Mouse (Mus musculus) megakaryocyte, embryonic 14.5 days (primary cell): ENCODE data around the gene Trpc3. TPM values are rescaled to one million over a fixed set of nuclear protein-coding genes. Genes with fewer than 3 reads are reported as not detected.
"Not testable (repeated sequence)": the region's sequence is repeated elsewhere in the genome, so short reads cannot be mapped to it uniquely, and the experiment has no call there.

Experiments used
- H3K27me3 ChIP-seq: replicated peaks from 2 replicates; pipeline ENCODE3; 2012; ENCODE audit warnings: inconsistent platforms
- H3K36me3 ChIP-seq: replicated peaks from 2 replicates; pipeline ENCODE3; 2012; ENCODE audit warnings: low read length, inconsistent platforms, mixed read lengths
- H3K4me1 ChIP-seq: 2 replicates; pipeline ENCODE4 v1.6.1; 2012; ENCODE audit warnings: inconsistent platforms
- H3K4me3 ChIP-seq: replicated peaks from 2 replicates; pipeline ENCODE3; 2012; ENCODE audit warnings: moderate library complexity, mild to moderate bottlenecking, inconsistent platforms
- H3K9me3 ChIP-seq: 2 replicates; pipeline ENCODE4 v1.6.1; 2012; ENCODE audit warnings: inconsistent platforms
- FLI1 ChIP-seq: IDR thresholded peaks from 2 replicates; pipeline ENCODE4 v1.6.1; 2012; ENCODE audit warnings: low read length, inconsistent platforms, mixed read lengths
- GATA1 ChIP-seq: IDR thresholded peaks from 3 replicates; pipeline ENCODE4 v1.6.1; 2012; ENCODE audit warnings: mixed read lengths, low read length, inconsistent platforms, borderline replicate concordance
- polyA plus RNA-seq: library from polyadenylated mRNA; stranded (reverse); fragments of >175 nt; gene quantifications from 2 replicates; pipeline ENCODE4 v1.2.3, GENCODE M21; 2012; ENCODE audit warnings: low replicate concordance; ENCODE audit not compliant: insufficient read depth

Trpc3 gene
- not detected in 2 replicates for polyA plus RNA-seq

DNA sequence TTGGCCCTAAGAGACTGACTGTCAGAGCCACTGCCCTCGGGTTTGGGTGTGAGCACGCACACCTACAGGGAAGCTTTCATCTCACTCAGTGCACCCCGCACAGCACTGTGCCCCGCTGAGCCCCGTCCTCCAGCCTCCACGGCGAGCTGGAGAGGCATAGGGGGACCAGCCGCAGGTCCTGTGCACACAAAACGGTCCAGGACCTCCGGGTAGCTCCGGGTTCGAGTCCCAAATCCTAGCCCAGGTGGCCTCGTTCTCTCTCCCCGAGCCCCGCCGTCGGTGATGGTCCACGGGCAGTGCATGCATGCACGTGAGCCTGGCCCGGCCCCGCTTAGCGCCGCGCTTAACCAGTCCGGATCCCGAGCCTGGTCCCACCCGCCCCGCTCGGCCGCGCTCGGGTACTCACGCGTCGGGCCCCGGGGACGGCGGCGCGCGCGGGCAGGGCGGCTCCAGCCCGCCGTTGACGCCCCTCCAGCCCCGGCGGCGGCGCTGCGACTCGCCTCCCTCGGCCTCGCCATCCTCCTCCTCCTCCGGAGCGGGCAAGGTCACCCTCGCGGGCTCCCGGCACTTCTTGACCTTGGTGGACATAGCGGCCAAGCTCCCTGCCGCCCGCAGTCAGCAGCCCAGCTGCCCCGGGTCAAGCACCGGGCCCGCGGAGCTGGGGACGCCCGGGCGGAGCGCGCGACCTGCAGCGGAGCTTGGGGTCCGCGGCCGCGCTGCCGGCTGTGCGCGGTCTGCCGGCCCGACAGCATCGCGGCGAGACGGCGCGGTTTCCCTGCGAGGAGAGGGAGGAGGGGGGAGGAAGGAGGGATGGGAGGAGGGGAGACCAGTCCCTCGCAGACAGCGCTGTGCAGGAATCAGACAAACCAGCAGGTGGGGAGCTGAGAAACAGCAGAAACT is at the start of gene Trpc3:
Trpc3 (minus strand) TSS at position 776 of the 900 bp plus-strand sequence.
- no peak for TF ChIP-seq GATA1
- Histone ChIP-seq H3K4me1 (peaks cover 19% of the 10 kb centered on the region), H3K4me3 (peak within 1 kb of the TSS; percentile 91), H3K36me3 (no peaks in the 10 kb centered on the region), H3K9me3 (peaks cover 11% of the 10 kb centered on the region), H3K27me3 (peaks cover 73% of the 10 kb centered on the region)

DNA sequence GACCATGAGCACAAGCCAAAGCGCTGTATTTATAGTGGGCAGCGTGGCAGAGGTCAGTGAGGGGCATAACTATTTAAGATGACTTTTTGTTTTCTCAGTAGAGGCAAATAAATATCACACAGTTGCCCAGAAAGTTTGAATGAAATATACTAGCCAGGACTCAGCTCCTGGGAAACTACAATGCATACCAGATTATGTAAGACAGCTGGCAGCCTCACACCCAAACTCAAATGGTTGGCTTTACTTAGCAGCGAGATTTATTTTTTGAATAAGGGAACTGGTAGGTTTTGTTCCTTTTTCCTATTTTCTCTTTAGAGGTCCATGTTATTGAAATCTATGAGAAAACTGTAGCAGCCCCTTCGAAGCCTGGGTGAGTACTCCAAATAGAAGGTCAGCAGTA is 48.1 kb upstream of the Trpc3 start:
- Histone ChIP-seq H3K4me1 (peaks cover 15% of the 10 kb centered on the region), H3K27me3 (peaks cover 6% of the 10 kb centered on the region), H3K4me3 (no peak overlapping the region), H3K9me3 (no peaks in the 10 kb centered on the region), H3K36me3 (no peaks in the 10 kb centered on the region)
- no peak for TF ChIP-seq FLI1
- TF ChIP-seq GATA1: no peak

DNA sequence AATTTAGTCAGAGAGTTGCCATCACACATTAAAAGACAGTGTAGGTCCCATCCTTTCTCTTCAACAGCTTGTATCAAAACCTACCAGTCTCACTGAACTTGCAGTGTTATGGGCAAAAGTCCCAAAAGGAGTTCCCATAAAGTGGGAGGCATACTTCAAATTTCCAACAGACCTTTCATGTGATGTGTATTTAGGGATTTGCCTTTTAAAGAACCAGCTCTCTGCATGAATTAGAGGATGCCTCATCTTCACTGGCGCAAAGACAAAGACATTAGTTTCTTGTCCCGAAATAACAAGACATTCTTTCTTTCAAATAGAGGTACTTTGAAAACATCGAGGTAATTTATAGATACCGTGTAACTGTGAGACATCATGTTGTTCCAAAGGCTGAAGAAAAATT is 43.1 kb upstream of the Trpc3 start:
- H3K27me3 ChIP-seq: peaks cover 11% of the 10 kb centered on the region
- no peak for TF ChIP-seq GATA1
- TF ChIP-seq FLI1: no peak

DNA sequence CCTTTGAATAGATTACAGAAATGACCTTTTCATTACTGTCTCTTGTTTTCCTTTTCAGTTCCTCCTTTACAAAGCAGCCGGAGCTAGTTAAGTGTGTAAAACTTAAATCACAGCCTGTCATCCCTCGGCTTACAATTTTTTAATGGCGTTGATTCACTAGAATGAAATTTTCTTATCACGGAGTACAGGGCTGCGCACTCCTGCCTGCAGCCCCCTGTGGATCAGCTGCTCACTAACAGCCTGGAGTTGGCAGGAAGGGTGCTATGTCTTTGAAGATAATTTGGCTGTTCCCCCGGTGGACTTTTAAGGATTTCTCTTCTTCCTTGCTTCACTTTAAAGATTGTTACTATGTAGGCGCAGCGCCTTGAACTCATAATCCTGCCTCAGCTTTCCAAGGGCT is 36.6 kb upstream of the Trpc3 start:
- TF ChIP-seq FLI1 (no peak), GATA1 (no peak)
- peaks cover 5% of the 10 kb centered on the region for H3K27me3 ChIP-seq
- no peaks in the 10 kb centered on the region for H3K36me3 ChIP-seq
- H3K9me3 ChIP-seq: no peaks in the 10 kb centered on the region
- H3K4me1 ChIP-seq: peaks cover 6% of the 10 kb centered on the region; the same call in 1 of the 2 replicates
- no peak overlapping the region for H3K4me3 ChIP-seq

More for the DNA sequence above, 43.1 kb upstream of the Trpc3 start:
- Histone ChIP-seq H3K36me3 (no peaks in the 10 kb centered on the region), H3K4me3 (no peak overlapping the region), H3K9me3 (no peaks in the 10 kb centered on the region), H3K4me1 (peaks cover 6% of the 10 kb centered on the region; the same call in 1 of the 2 replicates)

DNA sequence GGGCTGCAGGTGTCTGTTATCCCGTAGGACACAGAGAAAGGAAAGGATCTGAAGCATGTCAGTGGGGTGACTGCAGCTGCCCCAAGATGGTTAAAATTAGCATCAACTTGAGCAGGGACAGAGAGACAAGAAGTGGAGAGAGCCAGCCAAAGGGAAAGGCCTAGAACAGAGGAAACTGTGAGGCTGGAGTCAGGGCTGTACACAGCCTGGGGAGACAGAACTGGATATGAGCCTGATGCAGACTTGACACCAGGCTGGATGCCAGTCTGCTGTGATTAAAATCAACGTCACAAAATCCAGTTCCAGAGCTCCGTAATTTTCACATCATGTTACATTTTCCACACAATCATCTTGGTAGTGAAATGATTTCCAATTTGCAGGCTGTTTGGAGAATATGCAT is 31.9 kb upstream of the Trpc3 start:
- Histone ChIP-seq H3K4me1 (no peaks in the 10 kb centered on the region), H3K36me3 (no peaks in the 10 kb centered on the region), H3K9me3 (peaks cover 4% of the 10 kb centered on the region), H3K27me3 (peaks cover 7% of the 10 kb centered on the region), H3K4me3 (no peak overlapping the region)
- no peak for TF ChIP-seq GATA1
- TF ChIP-seq FLI1: no peak

DNA sequence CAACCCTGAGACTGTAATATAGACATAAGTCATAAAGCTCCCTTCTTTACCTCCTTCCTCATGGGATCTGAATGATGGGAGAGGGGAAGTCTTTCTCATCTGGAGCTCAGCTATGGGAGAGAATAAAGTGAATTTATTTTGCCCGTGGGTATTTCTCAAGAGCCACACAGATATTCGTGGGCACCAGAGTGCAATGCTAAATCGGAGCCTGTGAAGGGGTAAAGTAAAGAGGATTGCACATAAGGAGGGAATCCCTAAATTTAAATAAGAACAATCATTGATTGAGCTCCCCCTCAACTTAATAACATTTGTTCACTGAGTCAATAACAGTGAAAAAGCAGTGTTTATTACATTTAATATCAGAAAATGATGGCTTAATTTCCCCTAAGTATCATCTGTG is 19.6 kb upstream of the Trpc3 start:
- TF ChIP-seq GATA1: no peak
- TF ChIP-seq FLI1: no peak
- peaks cover 7% of the 10 kb centered on the region for H3K9me3 ChIP-seq
- peaks cover 8% of the 10 kb centered on the region for H3K4me1 ChIP-seq
- no peak overlapping the region for H3K4me3 ChIP-seq
- no peaks in the 10 kb centered on the region for H3K36me3 ChIP-seq
- H3K27me3 ChIP-seq: peaks cover 5% of the 10 kb centered on the region

DNA sequence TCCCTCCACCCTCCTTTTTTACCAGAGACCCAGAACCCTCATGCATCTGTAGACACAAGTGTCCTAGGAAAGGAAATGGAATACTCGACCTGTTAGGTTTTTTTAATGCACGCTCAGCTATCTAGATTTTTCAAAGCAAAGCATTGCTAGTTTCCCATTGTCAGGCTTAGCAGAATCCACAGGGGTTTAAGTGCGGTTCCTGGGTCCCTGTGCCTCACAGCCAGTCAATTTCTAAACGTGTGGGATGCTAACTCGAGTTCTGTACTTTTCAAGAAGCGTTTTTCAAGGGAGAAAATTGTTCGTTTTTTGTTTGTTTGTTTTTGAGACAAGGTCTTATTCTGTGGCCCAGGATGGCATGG is 304 bp upstream of the Trpc3 start:
- Histone ChIP-seq H3K27me3 (peaks cover 76% of the 10 kb centered on the region), H3K36me3 (no peaks in the 10 kb centered on the region), H3K4me3 (peak overlapping the region; percentile 91), H3K9me3 (peaks cover 11% of the 10 kb centered on the region), H3K4me1 (peaks cover 19% of the 10 kb centered on the region)
- TF ChIP-seq GATA1 (no peak), FLI1 (no peak)

DNA sequence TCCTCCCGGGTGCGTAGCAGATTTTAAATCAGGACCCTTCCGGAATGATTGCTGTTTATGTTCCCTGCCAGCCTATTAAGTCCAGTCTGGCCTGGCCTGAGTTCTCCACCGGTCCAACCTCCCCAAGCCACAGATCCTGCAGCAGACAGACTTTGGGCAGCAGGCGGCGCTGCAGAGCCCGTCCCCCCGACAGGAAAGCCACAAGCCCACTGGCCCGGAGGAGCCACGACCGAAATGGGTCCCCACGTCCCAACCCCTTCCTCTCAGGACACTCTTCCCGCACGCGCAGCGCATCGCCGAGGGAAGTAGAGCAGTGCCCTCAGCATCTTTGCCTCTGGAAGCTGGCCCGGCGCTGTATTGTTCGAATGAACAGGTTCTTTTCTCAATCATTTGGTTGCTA is 1.1 kb downstream of the Trpc3 start:
- TF ChIP-seq GATA1 (no peak), FLI1 (no peak)
- Histone ChIP-seq H3K36me3 (no peaks in the 10 kb centered on the region), H3K27me3 (peaks cover 72% of the 10 kb centered on the region), H3K4me1 (peaks cover 19% of the 10 kb centered on the region), H3K9me3 (peaks cover 11% of the 10 kb centered on the region), H3K4me3 (peak overlapping the region; percentile 91)

DNA sequence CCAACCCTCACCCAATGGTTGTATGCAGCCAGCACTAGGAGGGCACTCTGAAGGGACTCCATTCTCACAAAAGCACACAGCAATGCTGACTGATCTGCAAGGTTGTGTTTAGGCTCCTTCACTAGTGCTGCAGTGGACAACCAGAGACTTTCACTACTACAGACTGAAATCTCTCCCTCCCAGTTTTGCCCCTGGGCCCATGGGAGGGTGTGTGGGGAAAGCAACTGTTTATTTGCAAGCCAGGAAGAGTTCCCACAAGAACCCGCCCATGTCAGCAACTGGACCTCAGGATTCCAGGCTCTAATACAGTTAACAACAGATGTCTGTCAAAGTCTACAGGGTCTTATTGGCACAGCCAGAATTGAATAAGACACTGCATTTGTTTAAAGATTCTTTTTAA is 14.1 kb downstream of the Trpc3 start:
- peaks cover 15% of the 10 kb centered on the region for H3K9me3 ChIP-seq
- peaks cover 17% of the 10 kb centered on the region for H3K27me3 ChIP-seq
- no peaks in the 10 kb centered on the region for H3K36me3 ChIP-seq
- H3K4me3 ChIP-seq: no peak overlapping the region
- no peaks in the 10 kb centered on the region; the same call in 1 of the 2 replicates for H3K4me1 ChIP-seq
- TF ChIP-seq FLI1 (no peak), GATA1 (no peak)

DNA sequence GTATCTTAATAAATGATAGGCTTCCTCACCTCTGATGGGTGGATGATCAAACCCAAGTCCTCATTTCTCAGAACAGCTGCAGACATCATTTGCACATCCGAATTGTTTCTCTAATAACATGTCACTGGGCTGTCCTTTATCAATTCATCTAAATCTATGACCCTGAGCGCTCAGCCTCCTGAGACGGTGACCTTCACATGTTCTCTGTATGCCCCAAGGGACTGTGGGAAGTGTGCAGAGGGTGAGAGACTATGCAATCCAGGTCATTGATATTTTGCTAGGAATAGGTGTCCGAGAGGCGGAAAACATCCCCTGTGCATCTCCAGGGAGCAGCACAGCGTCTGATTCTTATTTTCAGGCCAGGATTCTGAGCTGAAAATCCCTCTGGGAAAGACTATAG is 22.2 kb downstream of the Trpc3 start:
- no peak for TF ChIP-seq GATA1
- no peak for TF ChIP-seq FLI1
- Histone ChIP-seq H3K36me3 (no peaks in the 10 kb centered on the region), H3K27me3 (peaks cover 11% of the 10 kb centered on the region), H3K4me1 (peaks cover 3% of the 10 kb centered on the region), H3K9me3 (peaks cover 9% of the 10 kb centered on the region), H3K4me3 (no peak overlapping the region)

DNA sequence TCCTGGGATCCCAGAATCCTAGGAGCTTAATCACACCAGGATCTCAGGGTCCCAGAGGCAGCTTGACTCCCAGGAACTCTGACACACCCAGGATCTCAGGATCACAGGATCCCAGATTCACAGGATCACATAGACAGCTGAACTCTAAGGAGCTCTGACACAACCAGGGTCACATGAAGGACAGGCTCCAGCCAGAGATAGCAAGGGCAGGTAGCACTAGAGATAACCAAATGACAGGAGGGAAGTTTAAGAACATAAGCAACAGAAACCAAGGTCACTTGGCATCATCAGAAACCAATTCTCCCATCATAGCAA is 44.8 kb downstream of the Trpc3 start:
- H3K9me3 ChIP-seq, H3K4me3 ChIP-seq, H3K36me3 ChIP-seq, H3K27me3 ChIP-seq, H3K4me1 ChIP-seq: not testable (repeated sequence)
